Mouse (Mus musculus) inflammation-experienced regulatory T-cells, adult 6 months (primary cell): Measurements from ENCODE around the gene Fbxw15. TPM values are rescaled to one million over a fixed set of nuclear protein-coding genes. Genes with fewer than 3 reads are reported as not detected.
"Not testable (repeated sequence)": the region's sequence is repeated elsewhere in the genome, so short reads cannot be mapped to it uniquely, and the experiment has no call there.

Experiments used
- ATAC-seq: one replicate; pipeline ENCODE4 v1.8.0; 2017
- polyA plus RNA-seq, 3 experiments: library from polyadenylated mRNA; unstranded; fragments of 100-300 nt; shearing (Covaris generic); gene quantifications; one replicate each; pipeline ENCODE4 v1.2.1; 2017

Fbxw15 gene
- not detected for polyA plus RNA-seq

DNA sequence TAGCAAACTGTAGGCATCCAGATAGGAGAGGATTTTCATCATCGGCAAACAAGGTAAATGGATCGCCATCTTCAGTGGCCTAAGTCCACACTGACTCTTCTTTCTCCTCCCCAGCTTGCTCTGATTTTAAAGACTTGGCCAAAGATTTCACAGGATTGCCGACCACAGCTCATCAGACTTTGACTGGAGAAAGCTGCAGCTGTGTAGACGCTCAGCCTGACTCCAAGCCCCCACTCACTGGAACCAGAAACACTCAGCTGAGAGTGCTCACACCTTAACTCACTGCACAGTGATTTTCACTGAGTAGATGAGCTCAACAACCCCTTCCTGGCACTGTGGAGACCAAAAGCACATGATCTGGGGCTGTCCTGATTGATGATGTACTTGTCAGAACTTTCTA is at the start of gene Fbxw15:
Gene Fbxw15, minus strand, starts transcription at position 101 of the 400 bp plus-strand sequence.
- ATAC-seq, result not testable (repeated sequence)

GRCm38 (mm10) chr9:109606837-109607236 is 38.8 kb upstream of the Fbxw15 start:
- not testable (repeated sequence) for ATAC-seq

GRCm38 (mm10) chr9:109602128-109602527 is 34.1 kb upstream of the Fbxw15 start:
- ATAC-seq, result not testable (repeated sequence)

DNA sequence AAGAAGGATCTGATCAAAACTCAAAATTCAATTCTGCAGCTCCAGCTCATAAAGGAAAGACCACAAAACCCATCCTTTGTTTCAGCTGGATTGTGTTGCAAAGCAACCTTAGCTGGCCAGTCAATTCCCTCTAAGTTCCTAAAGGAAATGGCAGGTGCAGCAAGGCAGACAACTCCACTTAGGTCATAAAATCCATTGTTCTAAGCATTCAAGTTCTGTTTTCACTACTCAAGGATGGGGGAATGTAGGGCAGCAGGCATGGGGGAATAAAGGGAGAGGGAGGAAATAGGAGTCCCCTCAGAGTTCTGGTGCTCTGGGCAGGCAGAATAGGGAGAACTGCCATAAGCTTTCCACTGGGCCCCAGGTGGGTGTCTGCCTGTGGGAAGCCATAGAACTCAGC is 29.2 kb upstream of the Fbxw15 start:
- no peak for ATAC-seq

DNA sequence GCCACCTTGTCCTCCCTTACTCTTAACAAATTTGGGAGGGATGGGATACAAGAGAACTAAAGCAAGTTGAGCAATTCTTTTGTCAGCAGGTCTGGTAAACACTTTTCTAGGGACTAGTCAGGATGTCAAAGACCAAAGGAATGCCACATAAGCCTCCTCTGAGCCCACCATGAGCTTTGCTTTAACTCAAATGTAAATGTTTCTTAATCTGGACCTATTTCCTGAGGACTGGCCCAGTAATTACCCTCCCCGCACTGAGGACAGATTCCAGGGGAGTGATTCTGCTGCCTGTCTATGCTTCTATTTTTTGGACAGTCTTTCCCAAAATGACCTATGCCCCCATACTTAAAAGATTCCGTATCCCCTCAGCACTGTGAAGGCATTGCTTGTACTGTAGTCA is 26.8 kb upstream of the Fbxw15 start:
- ATAC-seq, result no peak

DNA sequence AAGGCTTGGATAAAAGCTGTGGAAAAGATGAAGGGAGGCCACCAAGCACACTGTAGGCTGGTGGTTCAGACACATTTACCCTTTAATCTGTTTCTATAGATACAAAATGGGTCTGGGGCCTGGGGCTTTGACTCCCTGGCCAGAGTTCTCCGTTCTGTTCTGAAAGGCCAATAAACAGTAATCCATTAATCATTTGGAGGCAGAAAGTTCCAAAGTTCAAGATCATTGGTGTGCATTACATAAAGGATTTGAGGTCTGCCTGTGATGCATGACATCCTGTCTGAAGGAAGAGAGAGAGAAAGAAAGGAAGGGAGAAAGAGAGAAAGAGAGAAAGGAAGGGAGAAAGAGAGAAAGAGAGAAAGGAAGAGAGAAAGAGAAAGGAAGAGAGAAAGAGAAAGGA is 2.5 kb downstream of the Fbxw15 start:
- ATAC-seq, result no peak

DNA sequence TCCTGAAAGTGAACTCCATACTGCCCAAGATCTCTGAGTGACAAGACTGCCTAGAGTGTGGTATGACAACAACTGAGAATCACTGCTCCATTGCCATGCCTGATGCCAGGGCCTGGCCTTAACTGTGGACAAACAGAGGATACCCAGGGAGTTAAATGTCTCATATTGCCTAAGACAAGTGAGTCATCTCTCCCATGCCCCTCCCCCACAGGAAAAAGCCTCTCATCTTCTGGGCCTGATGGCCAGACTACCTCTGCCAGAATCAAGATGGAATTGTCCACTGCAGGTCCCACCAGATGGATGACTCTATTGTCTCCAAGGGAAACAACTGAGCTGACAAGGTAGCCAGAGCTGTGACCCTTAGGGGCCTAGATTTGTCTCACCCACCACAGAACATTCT is 6.0 kb downstream of the Fbxw15 start:
- ATAC-seq, result not testable (repeated sequence)

- ATAC-seq, result no peak
These were observed 15.6 kb downstream of the Fbxw15 start for GRCm38 (mm10) chr9:109552483-109552882.

DNA sequence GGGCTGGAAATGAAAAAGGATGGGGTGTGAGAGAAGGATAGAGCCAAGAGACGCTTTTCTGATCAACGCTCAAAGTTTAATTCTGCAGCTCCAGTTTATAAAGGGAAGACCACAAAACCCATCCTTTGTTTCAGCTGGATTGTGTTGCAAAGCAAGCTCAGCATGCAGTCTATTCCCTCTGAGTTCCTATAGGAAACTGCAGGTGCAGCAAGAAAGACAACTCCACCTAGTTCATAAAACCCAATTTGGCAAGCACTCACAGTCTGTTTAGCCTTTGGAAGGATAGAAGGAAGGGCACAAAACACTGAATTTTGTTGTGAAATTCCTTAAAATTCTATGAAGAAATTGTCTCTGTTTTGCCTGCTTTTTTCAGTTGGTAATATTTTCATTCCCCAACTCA is 18.4 kb downstream of the Fbxw15 start:
- ATAC-seq, result not testable (repeated sequence)

- no peak for ATAC-seq
These were observed 44.5 kb downstream of the Fbxw15 start for GRCm38 (mm10) chr9:109523385-109524064.

Other genes with a start within 250 kb of the Fbxw15 start
- not detected for gene Fbxw28, start 228.6 kb downstream of the Fbxw15 start, polyA plus RNA-seq
- under 1 TPM in 1 of 3 experiments, not detected in 2; 0.19 TPM for gene Fbxw22, start 164.0 kb downstream of the Fbxw15 start, polyA plus RNA-seq
- not detected for gene Fbxw16, start 119.1 kb downstream of the Fbxw15 start, polyA plus RNA-seq
- gene Fbxw19, start 72.4 kb downstream of the Fbxw15 start, polyA plus RNA-seq, result not detected
- gene Fbxw24, start 57.8 kb upstream of the Fbxw15 start, polyA plus RNA-seq, result not detected
- not detected for gene Fbxw25, start 96.4 kb upstream of the Fbxw15 start, polyA plus RNA-seq
- gene Fbxw18, start 134.4 kb upstream of the Fbxw15 start, polyA plus RNA-seq, result not detected
- gene Fbxw26, start 177.8 kb upstream of the Fbxw15 start, polyA plus RNA-seq, result not detected
- not detected for gene Fbxw27, start 222.4 kb upstream of the Fbxw15 start, polyA plus RNA-seq
- not detected for gene Spink8, start 244.0 kb upstream of the Fbxw15 start, polyA plus RNA-seq